Mouse (Mus musculus) lung, adult 2 months (tissue): ENCODE measurements at regions not wholly inside any gene's neighbourhood (a gene's known extent, or its start where the extent isn't known, plus 50 kb on each side); places are given as distances from the start of the nearest gene placed in this dataset.

Experiments used
- CTCF ChIP-seq: fragments of 200-500 bp; IDR thresholded peaks from 2 replicates; pipeline ENCODE4 v1.5.1; 2011; ENCODE audit warnings: mild to moderate bottlenecking, low read length, control low read depth; ENCODE audit not compliant: insufficient read depth
- POLR2A ChIP-seq: fragments of 200-500 bp; IDR thresholded peaks from 2 replicates; pipeline ENCODE4 v1.6.1; 2011; ENCODE audit warnings: low read depth, mild to moderate bottlenecking, control low read depth, low read length, borderline replicate concordance; ENCODE audit errors: extremely low read depth

GRCm38 (mm10) chr15:12048965-12049364, 52.2 kb upstream of the Sub1 start:
- no peak for TF ChIP-seq POLR2A
- TF ChIP-seq CTCF, result no peak
